Mouse (Mus musculus) myocyte (in vitro differentiated cells): Measurements from ENCODE around the gene Coasy.

Source experiments
- CEBPB ChIP-seq: IDR thresholded peaks from 2 replicates; pipeline ENCODE4 v1.6.1; 2011; ENCODE audit warnings: mild to moderate bottlenecking, moderate library complexity; ENCODE audit not compliant: poor library complexity, insufficient read depth, severe bottlenecking
- E2F4 ChIP-seq: IDR thresholded peaks from one replicate; pipeline ENCODE4 v1.6.1; 2011; ENCODE audit warnings: mild to moderate bottlenecking, control low read depth, moderate library complexity; ENCODE audit not compliant: insufficient read depth
- MAX ChIP-seq: IDR thresholded peaks from one replicate; pipeline ENCODE4 v1.6.1; 2011; ENCODE audit warnings: low read depth, mild to moderate bottlenecking, control low read depth
- MYOD1 ChIP-seq, 3 experiments: IDR thresholded peaks; one replicate each; pipeline ENCODE4 v1.6.1; 2011; ENCODE audit warnings: control low read depth in 2 of 3, low read depth in 2 of 3, mild to moderate bottlenecking in 2 of 3, moderate library complexity in 1 of 3; ENCODE audit not compliant: insufficient read length in 2 of 3, control insufficient read depth in 1 of 3
- MYOG ChIP-seq, 3 experiments: IDR thresholded peaks; one replicate each; pipeline ENCODE4 v1.6.1; 2011; ENCODE audit warnings: control low read depth in 2 of 3, low read depth in 2 of 3, mild to moderate bottlenecking in 2 of 3; ENCODE audit not compliant: insufficient read length in 2 of 3, control insufficient read depth in 1 of 3, insufficient read depth in 1 of 3
- POLR2A ChIP-seq: IDR thresholded peaks from one replicate; pipeline ENCODE4 v1.6.1; 2011; ENCODE audit warnings: low read depth, mild to moderate bottlenecking, control low read depth, moderate library complexity; ENCODE audit not compliant: insufficient read length
- POLR2AphosphoS2 ChIP-seq: IDR thresholded peaks from one replicate; pipeline ENCODE4 v1.6.1; 2011; ENCODE audit warnings: low read depth, control low read depth; ENCODE audit not compliant: insufficient read length
- REST ChIP-seq: IDR thresholded peaks from one replicate; pipeline ENCODE4 v1.6.1; 2011; ENCODE audit warnings: mild to moderate bottlenecking, control low read depth, moderate library complexity; ENCODE audit not compliant: insufficient read depth, insufficient read length
- SRF ChIP-seq: IDR thresholded peaks from one replicate; pipeline ENCODE4 v1.6.1; 2011; ENCODE audit warnings: low read depth; ENCODE audit not compliant: control insufficient read depth, insufficient read length
- TCF12 ChIP-seq: IDR thresholded peaks from one replicate; pipeline ENCODE4 v1.6.1; 2011; ENCODE audit warnings: mild to moderate bottlenecking, control low read depth; ENCODE audit not compliant: poor library complexity, insufficient read depth, severe bottlenecking
- USF1 ChIP-seq: IDR thresholded peaks from one replicate; pipeline ENCODE4 v1.6.1; 2011; ENCODE audit warnings: low read depth, mild to moderate bottlenecking, control low read depth, moderate library complexity

DNA sequence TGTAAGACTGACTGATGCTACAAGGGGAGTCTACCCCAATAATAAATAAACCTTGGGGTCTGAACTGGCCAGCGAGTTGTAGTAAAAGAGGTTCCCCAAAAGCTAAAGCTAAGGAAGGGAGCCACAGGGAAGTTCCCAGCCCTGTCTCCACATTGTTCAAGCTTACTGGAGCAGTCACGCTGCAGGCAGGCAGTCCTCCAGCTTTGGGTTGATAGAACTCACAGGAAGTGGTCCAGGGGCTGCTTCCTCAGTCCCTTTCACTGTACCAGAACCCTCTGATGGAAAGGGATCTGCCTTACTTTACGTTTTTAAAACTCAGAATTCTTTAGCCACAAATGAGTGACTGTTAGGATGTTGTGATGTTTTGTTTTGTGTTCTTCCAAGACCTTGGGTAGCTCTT, 34.9 kb upstream of the Coasy start:
- no peak for TF ChIP-seq MYOD1 (IDR thresholded peaks at IDR 0.05; ENCODE audit: control insufficient read depth in 1 of 3, insufficient read length in 2 of 3, low read depth in 2 of 3)
- no peak for TF ChIP-seq POLR2AphosphoS2
- no peak for TF ChIP-seq CEBPB
- no peak for TF ChIP-seq MAX
- no peak for TF ChIP-seq TCF12
- TF ChIP-seq E2F4 = no peak
- no peak for TF ChIP-seq POLR2A
- TF ChIP-seq SRF = no peak
- no peak for TF ChIP-seq USF1
- no peak for TF ChIP-seq REST
- no peak for TF ChIP-seq MYOG (IDR thresholded peaks at IDR 0.05; ENCODE audit: control insufficient read depth in 1 of 3, insufficient read depth in 1 of 3, insufficient read length in 2 of 3, low read depth in 2 of 3)
